In genomic region chr10:78322806-78323205, GRCm38 (mm10) we compare ENCODE assay signal across 8 mouse cellular contexts. TPM values are rescaled to one million over a fixed set of nuclear protein-coding genes. Genes with fewer than 3 reads are reported as not detected.
A peak's percentile ranks its signal among the peaks of the same experiment; 100 is the strongest.
DNase-seq lines count a peak whose midpoint lies in the region; ATAC-seq and TF ChIP-seq lines count a peak whose summit lies in the region.

No protein-coding gene starts in this region.

- no peak overlapping the region for H3K4me3 ChIP-seq in cerebellum, adult 2 months (replicated peaks; ENCODE audit: insufficient read depth, low read depth, low read length)
- H3K4me3 ChIP-seq in kidney, embryonic 14.5 days (ENCODE audit: low read length) = no peak overlapping the region

- peaks cover 72% of the 10 kb centered on the region for H3K4me1 ChIP-seq in cerebellum, adult 2 months (ENCODE audit: control insufficient read depth, insufficient read depth, low read length)
- peaks cover 13% of the 10 kb centered on the region; the same call in 1 of the 2 replicates for H3K4me1 ChIP-seq in kidney, embryonic 14.5 days (ENCODE audit: control insufficient read depth, insufficient read depth, low read length)

- no peak for TF ChIP-seq POLR2A in cerebellum, adult 2 months (IDR thresholded peaks at IDR 0.05; ENCODE audit: borderline replicate concordance, insufficient read depth, low read length)

- H3K36me3 ChIP-seq in kidney, embryonic 14.5 days (ENCODE audit: control insufficient read depth, insufficient read depth, low read length) = peaks cover 10% of the 10 kb centered on the region; the same call in 1 of the 2 replicates

- H3K27ac ChIP-seq in cerebellum, adult 2 months (ENCODE audit: insufficient read depth, low read length) = peak overlapping the region; percentile 44; the same call in 1 of the 2 replicates
- H3K27ac ChIP-seq in kidney, embryonic 14.5 days (ENCODE audit: low read depth, low read length) = no peak overlapping the region

- TF ChIP-seq CTCF in cerebellum, adult 2 months (IDR thresholded peaks at IDR 0.05; ENCODE audit: borderline replicate concordance, insufficient read depth, low read depth, low read length) = no peak

- ATAC-seq in kidney, embryonic 14.5 days (ENCODE audit: low FRiP score, low TSS enrichment) = no peak

- H3K27me3 ChIP-seq in cerebellum, adult 2 months (ENCODE audit: control insufficient read depth, insufficient read depth, low read length) = no peaks in the 10 kb centered on the region
- H3K27me3 ChIP-seq in kidney, embryonic 14.5 days (ENCODE audit: control insufficient read depth, insufficient read depth, low read length) = no peaks in the 10 kb centered on the region

- intact Hi-C loops in left cerebral cortex, postnatal 25 days (cut with DNase I) = loop anchor here (1.0 kb wide), 1 partner anchor 69 kb away; no protein-coding TSS in a partner anchor

- H3K4me2 ChIP-seq in kidney, embryonic 14.5 days (replicated peaks; ENCODE audit: low read depth, low read length) = no peak overlapping the region

- H3K9me3 ChIP-seq in kidney, embryonic 14.5 days (ENCODE audit: control insufficient read depth, low read length) = no peaks in the 10 kb centered on the region

- WGBS in cerebellum, adult 2 months = 80% methylated on average over 1 of the region's 1 CpGs
- WGBS in kidney, embryonic 14.5 days = no CpG with 5 or more reads among the region's 1 CpGs

- peak; percentile 46 to 48 for DNase-seq in cerebellum, adult 2 months
- no peak for DNase-seq in cerebellum, adult 11 months
- DNase-seq in kidney, adult 9 months = peak; percentile 64
- DNase-seq in c-Kit-positive CD71-positive TER-119-positive erythroid progenitor cells, embryonic 14.5 days (ENCODE audit: low spot score) = peak; percentile 6
- DNase-seq in lung, postnatal 10 days = peak; percentile 75
- no peak for DNase-seq in left cerebral cortex, postnatal 25 days (ENCODE audit: low spot score in 2 of 2)
- no peak for DNase-seq in frontal cortex, postnatal 25 days (ENCODE audit: low spot score in 2 of 2)

- H3K9ac ChIP-seq in kidney, embryonic 14.5 days (ENCODE audit: low read depth, low read length) = no peak overlapping the region

RNA-seq across cellular contexts. Expression of gene Agpat3, which starts 29.5 kb away (rescaled TPM):
- polyA plus RNA-seq in cerebellum, adult 2 months (2012; rRNA removed) = 246 and 256 TPM in 2 replicates
- 66.4 and 84.7 TPM in 2 replicates for polyA plus RNA-seq in kidney, embryonic 14.5 days (2014; fragmentation: Nextera tagmentation; extraction: Ambion mirVana)
- 100 to 1,000 TPM; 258 to 277 TPM for total RNA-seq in left cerebral cortex, postnatal 25 days (2021)

Comparison
In these comparisons a context has a peak if more than half of its experiments do, and no peak if none do; other contexts are left out.
1. DNase-seq: peak in cerebellum, adult 2 months (2 of 2), kidney, adult 9 months (single experiment), c-Kit-positive CD71-positive TER-119-positive erythroid progenitor cells, embryonic 14.5 days (single experiment) and lung, postnatal 10 days (single experiment); none in cerebellum, adult 11 months (single experiment), left cerebral cortex, postnatal 25 days (0 of 2) and frontal cortex, postnatal 25 days (0 of 2).